Mouse (Mus musculus) spleen, adult 2 months (tissue): ENCODE data around the gene Caln1.

Experiments
- CTCF ChIP-seq: fragments of 200-500 bp; IDR thresholded peaks from 2 replicates; pipeline ENCODE4 v1.5.1; 2011; ENCODE audit warnings: mild to moderate bottlenecking, inconsistent platforms; ENCODE audit not compliant: insufficient read depth, insufficient read length, insufficient replicate concordance; ENCODE audit errors: extremely low read depth
- POLR2A ChIP-seq: fragments of 200-500 bp; IDR thresholded peaks from 2 replicates; pipeline ENCODE4 v1.6.1; 2011; ENCODE audit warnings: low read depth, low read length, inconsistent platforms

GRCm38 (mm10) chr5:130691349-130691748 is 322.1 kb downstream of the Caln1 start:
- no peak for TF ChIP-seq POLR2A
- TF ChIP-seq CTCF: no peak
